Mouse (Mus musculus) myocyte (in vitro differentiated cells): Measurements from ENCODE around the gene Rab10. TPM values are rescaled to one million over a fixed set of nuclear protein-coding genes. Genes with fewer than 3 reads are reported as not detected.
A peak's percentile ranks its signal among the peaks of the same experiment; 100 is the strongest.

Experiments
- H3K27me3 ChIP-seq: one replicate; pipeline ENCODE4 v1.6.1; 2011; ENCODE audit not compliant: control insufficient read depth, insufficient read depth, insufficient read length
- H3K36me3 ChIP-seq: one replicate; pipeline ENCODE4 v1.6.1; 2011; ENCODE audit not compliant: control insufficient read depth, insufficient read depth
- H3K4me2 ChIP-seq: one replicate; pipeline ENCODE4 v1.6.1; 2011; ENCODE audit warnings: low read depth, control low read depth
- H3K4me3 ChIP-seq: one replicate; pipeline ENCODE4 v1.5.1; 2011; ENCODE audit warnings: mild to moderate bottlenecking, control low read depth, moderate library complexity
- H3K79me2 ChIP-seq: one replicate; pipeline ENCODE4 v1.6.1; 2011; ENCODE audit not compliant: control insufficient read depth, insufficient read depth
- H3ac ChIP-seq: one replicate; pipeline ENCODE4 v1.6.1; 2011; ENCODE audit not compliant: control insufficient read depth, insufficient read length
- CEBPB ChIP-seq: IDR thresholded peaks from 2 replicates; pipeline ENCODE4 v1.6.1; 2011; ENCODE audit warnings: mild to moderate bottlenecking, moderate library complexity; ENCODE audit not compliant: poor library complexity, insufficient read depth, severe bottlenecking
- E2F4 ChIP-seq: IDR thresholded peaks from one replicate; pipeline ENCODE4 v1.6.1; 2011; ENCODE audit warnings: mild to moderate bottlenecking, control low read depth, moderate library complexity; ENCODE audit not compliant: insufficient read depth
- MAX ChIP-seq: IDR thresholded peaks from one replicate; pipeline ENCODE4 v1.6.1; 2011; ENCODE audit warnings: low read depth, mild to moderate bottlenecking, control low read depth
- MYOD1 ChIP-seq, 3 experiments: IDR thresholded peaks; one replicate each; pipeline ENCODE4 v1.6.1; 2011; ENCODE audit warnings: control low read depth in 2 of 3, low read depth in 2 of 3, mild to moderate bottlenecking in 2 of 3, moderate library complexity in 1 of 3; ENCODE audit not compliant: insufficient read length in 2 of 3, control insufficient read depth in 1 of 3
- MYOG ChIP-seq, 3 experiments: IDR thresholded peaks; one replicate each; pipeline ENCODE4 v1.6.1; 2011; ENCODE audit warnings: control low read depth in 2 of 3, low read depth in 2 of 3, mild to moderate bottlenecking in 2 of 3; ENCODE audit not compliant: insufficient read length in 2 of 3, control insufficient read depth in 1 of 3, insufficient read depth in 1 of 3
- POLR2A ChIP-seq: IDR thresholded peaks from one replicate; pipeline ENCODE4 v1.6.1; 2011; ENCODE audit warnings: low read depth, mild to moderate bottlenecking, control low read depth, moderate library complexity; ENCODE audit not compliant: insufficient read length
- POLR2AphosphoS2 ChIP-seq: IDR thresholded peaks from one replicate; pipeline ENCODE4 v1.6.1; 2011; ENCODE audit warnings: low read depth, control low read depth; ENCODE audit not compliant: insufficient read length
- REST ChIP-seq: IDR thresholded peaks from one replicate; pipeline ENCODE4 v1.6.1; 2011; ENCODE audit warnings: mild to moderate bottlenecking, control low read depth, moderate library complexity; ENCODE audit not compliant: insufficient read depth, insufficient read length
- SRF ChIP-seq: IDR thresholded peaks from one replicate; pipeline ENCODE4 v1.6.1; 2011; ENCODE audit warnings: low read depth; ENCODE audit not compliant: control insufficient read depth, insufficient read length
- TCF12 ChIP-seq: IDR thresholded peaks from one replicate; pipeline ENCODE4 v1.6.1; 2011; ENCODE audit warnings: mild to moderate bottlenecking, control low read depth; ENCODE audit not compliant: poor library complexity, insufficient read depth, severe bottlenecking
- TCF3 ChIP-seq: IDR thresholded peaks from one replicate; pipeline ENCODE4 v1.6.1; 2011; ENCODE audit warnings: low read depth, control low read depth; ENCODE audit not compliant: insufficient read length
- USF1 ChIP-seq: IDR thresholded peaks from one replicate; pipeline ENCODE4 v1.6.1; 2011; ENCODE audit warnings: low read depth, mild to moderate bottlenecking, control low read depth, moderate library complexity
- polyA plus RNA-seq: library from polyadenylated mRNA; unstranded; fragments of >200 nt; fragmentation: generic; extraction: Trizol; gene quantifications from one replicate; pipeline ENCODE4 v1.2.1, GENCODE M21; 2012; ENCODE audit warnings: missing spikeins

The Rab10 gene
- polyA plus RNA-seq, 1 experiment: 81.0 TPM

- TF ChIP-seq SRF (peak; percentile 97), MAX (no peak), MYOG (IDR thresholded peaks at IDR 0.05; ENCODE audit: control insufficient read depth in 1 of 3, insufficient read depth in 1 of 3, insufficient read length in 2 of 3, low read depth in 2 of 3) (peak in 1 of 3 experiments; percentile 65), TCF3 (no peak)
- Histone ChIP-seq H3K36me3 (no peaks in the 10 kb centered on the region), H3K4me3 (no peak overlapping the region)
These were observed 40.4 kb upstream of the Rab10 start for GRCm38 (mm10) chr12:3350136-3350535.

DNA sequence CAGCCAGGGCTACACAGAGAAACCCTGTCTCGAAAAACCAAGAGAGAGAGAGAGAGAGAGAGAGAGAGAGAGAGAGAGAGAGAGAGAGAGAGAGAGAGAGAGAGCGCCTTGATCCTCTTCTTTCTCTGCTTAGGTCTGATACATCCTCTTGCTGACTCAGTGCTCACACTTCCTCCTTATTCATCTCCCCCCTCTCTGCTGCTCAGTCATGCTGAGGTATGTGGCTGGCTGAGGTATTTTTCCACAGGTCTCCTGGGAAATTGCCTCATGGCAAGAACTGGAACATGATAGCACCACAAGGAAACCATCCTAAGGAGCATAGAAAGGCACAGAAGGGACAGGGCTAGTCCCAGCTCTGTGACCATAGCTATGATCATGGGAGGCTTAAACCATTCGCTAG is 39.6 kb upstream of the Rab10 start:
- H3K4me3 ChIP-seq: no peak overlapping the region
- TF ChIP-seq CEBPB (0 out of 2 replicates have a peak, but pooled peaks have one; percentile 32), E2F4 (no peak)
- H3K36me3 ChIP-seq: no peaks in the 10 kb centered on the region
- H3K27me3 ChIP-seq: no peaks in the 10 kb centered on the region
- H3K4me2 ChIP-seq: peak overlapping the region; percentile 45
- H3K79me2 ChIP-seq: no peaks in the 10 kb centered on the region
- no peak overlapping the region for H3ac ChIP-seq

More at GRCm38 (mm10) chr12:3350136-3350535, 40.4 kb upstream of the Rab10 start:
- Histone ChIP-seq H3K4me2 (peak overlapping the region; percentile 45), H3ac (no peak overlapping the region), H3K27me3 (no peaks in the 10 kb centered on the region), H3K79me2 (no peaks in the 10 kb centered on the region)

- H3K79me2 ChIP-seq: no peaks in the 10 kb centered on the region
- H3K27me3 ChIP-seq: no peaks in the 10 kb centered on the region
- no peaks in the 10 kb centered on the region for H3K36me3 ChIP-seq
- TF ChIP-seq CEBPB (no peak), POLR2AphosphoS2 (no peak), USF1 (no peak), REST (no peak), MYOD1 (IDR thresholded peaks at IDR 0.05; ENCODE audit: control insufficient read depth in 1 of 3, insufficient read length in 2 of 3, low read depth in 2 of 3) (no peak), MAX (no peak), TCF12 (no peak), TCF3 (no peak), POLR2A (no peak), SRF (no peak), MYOG (IDR thresholded peaks at IDR 0.05; ENCODE audit: control insufficient read depth in 1 of 3, insufficient read depth in 1 of 3, insufficient read length in 2 of 3, low read depth in 2 of 3) (no peak), E2F4 (no peak)
- no peak overlapping the region for H3K4me2 ChIP-seq
- H3K4me3 ChIP-seq: no peak overlapping the region
- H3ac ChIP-seq: no peak overlapping the region
These were observed 37.9 kb upstream of the Rab10 start for GRCm38 (mm10) chr12:3347682-3348081.

DNA sequence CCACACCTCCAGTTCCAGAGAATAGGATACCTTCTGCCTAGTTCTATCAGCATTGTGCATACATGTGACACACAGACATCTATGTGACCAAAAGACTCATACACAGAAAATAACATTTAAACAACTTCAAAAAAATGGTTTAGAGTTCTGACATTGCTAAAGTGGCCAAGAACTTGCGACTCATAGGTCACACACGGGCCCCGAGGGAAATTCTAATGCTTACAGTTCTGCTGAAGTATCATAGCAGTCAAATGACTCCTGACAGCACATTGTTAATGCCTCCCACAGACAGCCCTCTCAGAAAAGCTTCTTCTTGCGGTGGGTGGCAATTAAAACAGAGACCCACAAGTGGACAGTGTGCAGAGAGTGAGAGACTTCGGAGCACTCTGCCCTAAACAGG is 35.3 kb upstream of the Rab10 start:
- H3K4me2 ChIP-seq: peak overlapping the region; percentile 16
- TF ChIP-seq POLR2A: no peak
- TF ChIP-seq POLR2AphosphoS2: no peak
- TF ChIP-seq TCF3: no peak
- no peak for TF ChIP-seq MYOG (IDR thresholded peaks at IDR 0.05; ENCODE audit: control insufficient read depth in 1 of 3, insufficient read depth in 1 of 3, insufficient read length in 2 of 3, low read depth in 2 of 3)
- no peak for TF ChIP-seq TCF12
- TF ChIP-seq USF1: no peak
- TF ChIP-seq MYOD1 (IDR thresholded peaks at IDR 0.05; ENCODE audit: control insufficient read depth in 1 of 3, insufficient read length in 2 of 3, low read depth in 2 of 3): no peak

DNA sequence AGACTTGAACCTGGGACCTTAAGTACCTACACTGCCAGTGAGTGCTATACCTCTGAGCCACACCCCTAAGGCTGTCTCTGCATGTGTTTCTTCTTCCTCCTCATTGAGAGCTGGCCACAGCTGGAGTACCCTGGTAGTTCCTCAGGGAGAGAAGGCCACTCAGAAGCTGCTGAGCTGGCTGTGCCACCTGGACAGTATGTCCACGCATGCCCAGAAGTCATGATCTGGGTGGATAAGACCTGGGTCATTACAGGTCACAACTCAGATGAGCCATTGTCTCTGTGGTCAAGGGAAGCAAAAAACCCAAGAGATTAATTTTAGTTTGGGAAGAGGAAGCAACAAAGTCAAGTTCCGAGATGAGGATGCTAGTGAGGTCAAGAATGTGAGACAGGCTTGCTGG is 34.4 kb upstream of the Rab10 start:
- no peak overlapping the region for H3K4me2 ChIP-seq
- H3K79me2 ChIP-seq: no peaks in the 10 kb centered on the region
- no peak overlapping the region for H3ac ChIP-seq
- H3K27me3 ChIP-seq: no peaks in the 10 kb centered on the region
- no peaks in the 10 kb centered on the region for H3K36me3 ChIP-seq
- no peak for TF ChIP-seq SRF
- no peak for TF ChIP-seq TCF3
- TF ChIP-seq MAX: no peak
- no peak overlapping the region for H3K4me3 ChIP-seq

More for the DNA sequence above, 35.3 kb upstream of the Rab10 start:
- Histone ChIP-seq H3K79me2 (no peaks in the 10 kb centered on the region), H3K27me3 (no peaks in the 10 kb centered on the region), H3ac (no peak overlapping the region), H3K36me3 (no peaks in the 10 kb centered on the region), H3K4me3 (no peak overlapping the region)

GRCm38 (mm10) chr12:3338931-3339330 is 29.2 kb upstream of the Rab10 start:
- no peaks in the 10 kb centered on the region for H3K79me2 ChIP-seq
- no peak overlapping the region for H3K4me2 ChIP-seq
- H3K4me3 ChIP-seq: no peak overlapping the region
- H3ac ChIP-seq: no peak overlapping the region
- no peaks in the 10 kb centered on the region for H3K27me3 ChIP-seq
- H3K36me3 ChIP-seq: no peaks in the 10 kb centered on the region
- no peak for TF ChIP-seq MAX
- TF ChIP-seq POLR2A: no peak
- TF ChIP-seq MYOG (IDR thresholded peaks at IDR 0.05; ENCODE audit: control insufficient read depth in 1 of 3, insufficient read depth in 1 of 3, insufficient read length in 2 of 3, low read depth in 2 of 3): no peak
- no peak for TF ChIP-seq CEBPB
- TF ChIP-seq POLR2AphosphoS2: no peak
- no peak for TF ChIP-seq TCF12
- TF ChIP-seq USF1: no peak
- TF ChIP-seq SRF: no peak
- no peak for TF ChIP-seq REST
- no peak for TF ChIP-seq MYOD1 (IDR thresholded peaks at IDR 0.05; ENCODE audit: control insufficient read depth in 1 of 3, insufficient read length in 2 of 3, low read depth in 2 of 3)
- TF ChIP-seq TCF3: no peak
- no peak for TF ChIP-seq E2F4
